Mouse (Mus musculus) brain, embryonic 14.5 days (tissue): ENCODE measurements at regions not wholly inside any gene's neighbourhood (a gene's known extent, or its start where the extent isn't known, plus 50 kb on each side); places are given as distances from the start of the nearest gene placed in this dataset.
"Not testable (repeated sequence)": the region's sequence is repeated elsewhere in the genome, so short reads cannot be mapped to it uniquely, and the experiment has no call there.

ENCODE experiments used
- CTCF ChIP-seq: fragments of 200-500 bp; IDR thresholded peaks from 2 replicates; pipeline ENCODE4 v1.5.1; 2012; ENCODE audit warnings: inconsistent platforms, mild to moderate bottlenecking, moderate library complexity, borderline replicate concordance; ENCODE audit not compliant: insufficient read depth, insufficient read length; ENCODE audit errors: extremely low read depth
- POLR2A ChIP-seq: fragments of 200-500 bp; IDR thresholded peaks from 2 replicates; pipeline ENCODE4 v1.6.1; 2012; ENCODE audit warnings: mild to moderate bottlenecking, inconsistent platforms, borderline replicate concordance; ENCODE audit not compliant: poor library complexity, insufficient read depth, insufficient read length, severe bottlenecking; ENCODE audit errors: extremely low read depth

- TF ChIP-seq POLR2A: not testable (repeated sequence)
- peak; percentile 48; the same call in 1 of the 2 replicates for TF ChIP-seq CTCF
Observed at GRCm38 (mm10) chr14:53042016-53042415, 546.5 kb upstream of the Olfr1507 start.
